In the genomic region with DNA sequence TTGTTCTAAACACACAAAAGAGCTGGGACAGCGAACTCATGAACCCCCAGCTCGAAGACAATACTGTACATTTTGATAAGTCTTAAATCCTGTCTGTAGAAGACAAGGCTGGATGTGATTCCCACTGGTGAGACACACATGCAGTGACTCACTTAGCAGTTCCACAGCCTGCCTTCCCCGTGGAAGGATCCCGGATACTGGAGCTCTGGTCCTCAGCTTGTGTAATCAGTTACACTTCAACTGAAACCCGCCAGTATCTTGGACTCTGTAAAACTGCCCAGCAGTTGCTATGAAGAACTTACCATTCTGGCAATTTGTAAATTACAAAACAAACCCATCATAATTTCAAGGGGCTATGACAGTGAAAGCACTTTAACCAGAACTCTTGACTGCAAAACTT, we compare ENCODE assay signal across 13 mouse cellular contexts. TPM values are rescaled to one million over a fixed set of nuclear protein-coding genes. Genes with fewer than 3 reads are reported as not detected.
DNase-seq lines count a peak whose midpoint lies in the region; ATAC-seq and TF ChIP-seq lines count a peak whose summit lies in the region.
"Had no signal": no experiment of that assay in that cellular context is flagged by ENCODE, and none has a peak within 500 bp of the region (broad histone marks: within the 10 kb centered on the region; RNA-seq: fewer than 3 reads in every experiment).

No protein-coding gene starts in this region.

- no peak for TF ChIP-seq CTCF in testis, adult 2 months (IDR thresholded peaks at IDR 0.05; ENCODE audit: control insufficient read depth, insufficient read depth, insufficient replicate concordance, low read depth, low read length)
- no peak for TF ChIP-seq CTCF in stomach, postnatal 0 days (IDR thresholded peaks at IDR 0.05; ENCODE audit: low read depth)

- 51% methylated on average over 5 of the region's 5 CpGs for WGBS in hindbrain, embryonic 10.5 days
- 30% methylated on average over 5 of the region's 5 CpGs for WGBS in hindbrain, embryonic 16.5 days
- WGBS in stomach, postnatal 0 days, result 44% methylated on average over 5 of the region's 5 CpGs

- DNase-seq in hindbrain, embryonic 10.5 days (ENCODE audit: low spot score), result no peak
- DNase-seq in testis, postnatal 14 days (ENCODE audit: low spot score), result no peak
- peak; percentile 55 for DNase-seq in kidney, adult 9 months
- DNase-seq in stomach, postnatal 0 days (ENCODE audit: low spot score), result no peak
- no peak for DNase-seq in cerebellum, postnatal 10 days
- no peak for DNase-seq in gastrocnemius, postnatal 36 days
- DNase-seq: B cell, adult 2 months; cerebellum, postnatal 25 days; left cerebral cortex, postnatal 4 days; lung, postnatal 14 days had no signal

- peak overlapping the region; percentile 23; the same call in 1 of the 2 replicates for H3K27ac ChIP-seq in hindbrain, embryonic 10.5 days
- H3K27ac ChIP-seq in hindbrain, embryonic 16.5 days (ENCODE audit: low read depth, low read length), result no peak overlapping the region
- 0 out of 2 replicates have a peak overlapping the region, but pooled peaks have one; percentile 1 for H3K27ac ChIP-seq in testis, adult 2 months (ENCODE audit: control insufficient read depth, insufficient read depth, low read depth, low read length)
- H3K27ac ChIP-seq in stomach, postnatal 0 days (replicated peaks), result 0 out of 2 replicates have a peak overlapping the region, but pooled peaks have one; percentile 40
- H3K27ac ChIP-seq: heart, embryonic 13.5 days had no signal

- peaks cover 70% of the 10 kb centered on the region for H3K27me3 ChIP-seq in hindbrain, embryonic 10.5 days (ENCODE audit: insufficient read depth, poor library complexity, severe bottlenecking)
- H3K27me3 ChIP-seq in hindbrain, embryonic 16.5 days (replicated peaks; ENCODE audit: control insufficient read depth, insufficient read depth, low read length), result peaks cover 19% of the 10 kb centered on the region
- H3K27me3 ChIP-seq in testis, adult 2 months (ENCODE audit: control insufficient read depth, insufficient read depth, low read length), result no peaks in the 10 kb centered on the region
- H3K27me3 ChIP-seq in stomach, postnatal 0 days (ENCODE audit: control insufficient read depth, insufficient read depth, low read length), result no peaks in the 10 kb centered on the region

- ATAC-seq in hindbrain, embryonic 16.5 days, result no peak
- ATAC-seq in stomach, postnatal 0 days (ENCODE audit: low FRiP score, low TSS enrichment), result no peak

- no peak overlapping the region for H3K9ac ChIP-seq in hindbrain, embryonic 16.5 days (ENCODE audit: low read depth, low read length)
- no peak overlapping the region for H3K9ac ChIP-seq in stomach, postnatal 0 days (ENCODE audit: low read length)
- H3K9ac ChIP-seq: heart, embryonic 13.5 days had no signal

- TF ChIP-seq POLR2A in testis, adult 2 months (IDR thresholded peaks at IDR 0.05; ENCODE audit: control insufficient read depth, low read depth, low read length), result no peak

- no peak for TF ChIP-seq EP300 in stomach, postnatal 0 days (optimal IDR thresholded peaks at IDR 0.05)

- H3K9me3 ChIP-seq in hindbrain, embryonic 10.5 days, result no peaks in the 10 kb centered on the region
- H3K9me3 ChIP-seq in hindbrain, embryonic 16.5 days (ENCODE audit: control insufficient read depth, low read length), result no peaks in the 10 kb centered on the region
- no peaks in the 10 kb centered on the region for H3K9me3 ChIP-seq in stomach, postnatal 0 days (ENCODE audit: control insufficient read depth, low read length)
- H3K9me3 ChIP-seq: heart, embryonic 13.5 days had no signal

- intact Hi-C loops in gastrocnemius, postnatal 36 days (cut with DNase I), result no loop called here

- H3K4me2 ChIP-seq in hindbrain, embryonic 16.5 days (ENCODE audit: low read length), result no peak overlapping the region
- no peak overlapping the region; the same call in 1 of the 2 replicates for H3K4me2 ChIP-seq in stomach, postnatal 0 days (replicated peaks; ENCODE audit: low read depth)
- H3K4me2 ChIP-seq: heart, embryonic 13.5 days had no signal

- peaks cover 28% of the 10 kb centered on the region for H3K4me1 ChIP-seq in hindbrain, embryonic 10.5 days (replicated peaks)
- peaks cover 8% of the 10 kb centered on the region for H3K4me1 ChIP-seq in hindbrain, embryonic 16.5 days (ENCODE audit: control insufficient read depth, insufficient read depth, low read depth, low read length)
- peaks cover 3% of the 10 kb centered on the region for H3K4me1 ChIP-seq in testis, adult 2 months (ENCODE audit: control insufficient read depth, insufficient read depth, low read length)
- no peaks in the 10 kb centered on the region for H3K4me1 ChIP-seq in stomach, postnatal 0 days (replicated peaks; ENCODE audit: control insufficient read depth, insufficient read depth)

- H3K4me3 ChIP-seq in hindbrain, embryonic 10.5 days, result no peak overlapping the region
- no peak overlapping the region for H3K4me3 ChIP-seq in hindbrain, embryonic 16.5 days (ENCODE audit: low read length)
- H3K4me3 ChIP-seq in testis, adult 2 months (ENCODE audit: control insufficient read depth, low read depth, low read length), result no peak overlapping the region
- H3K4me3 ChIP-seq in stomach, postnatal 0 days (ENCODE audit: low read depth, low read length), result no peak overlapping the region
- H3K4me3 ChIP-seq: heart, embryonic 13.5 days had no signal

- H3K36me3 ChIP-seq in hindbrain, embryonic 10.5 days, result no peaks in the 10 kb centered on the region
- H3K36me3 ChIP-seq in hindbrain, embryonic 16.5 days (ENCODE audit: control insufficient read depth, insufficient read depth, low read length), result no peaks in the 10 kb centered on the region
- H3K36me3 ChIP-seq in testis, adult 2 months (ENCODE audit: control insufficient read depth, insufficient read depth, low read length), result no peaks in the 10 kb centered on the region
- no peaks in the 10 kb centered on the region for H3K36me3 ChIP-seq in stomach, postnatal 0 days (ENCODE audit: control insufficient read depth, insufficient read depth, low read length)
- H3K36me3 ChIP-seq: heart, embryonic 13.5 days had no signal

RNA-seq across cellular contexts. Expression of gene Bnc2, which starts 5.4 kb away (rescaled TPM):
- polyA plus RNA-seq in hindbrain, embryonic 10.5 days (2016; fragmentation: Nextera tagmentation; extraction: Ambion mirVana), result 5.2 and 8.1 TPM in 2 replicates
- 7.0 and 11.9 TPM in 2 replicates for polyA plus RNA-seq in hindbrain, embryonic 16.5 days (2015; fragmentation: Nextera tagmentation; extraction: Ambion mirVana)
- polyA plus RNA-seq in testis, adult 2 months (2012; rRNA removed), result 9.7 and 10.8 TPM in 2 replicates
- 5.8 and 6.9 TPM in 2 replicates for polyA plus RNA-seq in stomach, postnatal 0 days (2015; fragmentation: Nextera tagmentation; extraction: Ambion mirVana)
- 1 to 10 TPM; 3.6 to 4.4 TPM for total RNA-seq in gastrocnemius, postnatal 36 days (2021)
